Mouse (Mus musculus) spleen, adult 2 months (tissue): Measurements from ENCODE around the gene 1700034J05Rik.

Experiments
- CTCF ChIP-seq: fragments of 200-500 bp; IDR thresholded peaks from 2 replicates; pipeline ENCODE4 v1.5.1; 2011; ENCODE audit warnings: mild to moderate bottlenecking, inconsistent platforms; ENCODE audit not compliant: insufficient read depth, insufficient read length, insufficient replicate concordance; ENCODE audit errors: extremely low read depth
- POLR2A ChIP-seq: fragments of 200-500 bp; IDR thresholded peaks from 2 replicates; pipeline ENCODE4 v1.6.1; 2011; ENCODE audit warnings: low read depth, low read length, inconsistent platforms

DNA sequence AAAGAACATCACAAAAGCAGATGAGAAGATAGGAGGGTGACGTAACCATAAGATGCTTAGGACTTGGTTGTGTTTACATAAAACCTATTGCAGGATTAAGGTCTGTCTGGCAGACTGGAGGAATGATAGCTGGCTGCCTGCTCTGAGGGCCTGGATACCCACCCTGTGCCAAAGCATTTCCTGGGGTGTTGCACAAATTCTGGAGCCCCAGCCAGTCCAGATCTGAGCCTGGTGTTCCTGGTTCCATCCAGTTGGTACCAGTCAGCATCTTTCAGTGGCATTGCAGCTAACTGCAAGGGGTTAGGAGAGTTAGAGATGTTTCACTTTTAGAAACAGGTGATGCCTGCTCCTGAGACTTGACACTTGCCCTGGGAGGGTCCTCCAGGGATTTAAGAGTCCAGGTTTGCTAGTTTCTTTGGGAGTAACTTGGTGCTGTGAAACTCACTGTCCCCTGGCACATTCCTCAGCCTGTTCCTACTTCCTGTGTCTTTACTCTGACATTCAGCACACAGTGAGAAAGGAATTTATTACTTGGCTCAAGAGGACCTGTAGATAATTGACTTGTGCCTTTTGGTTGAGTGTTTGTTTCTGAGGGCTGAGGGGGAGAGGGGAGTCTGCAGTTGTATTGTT, 25.0 kb upstream of the 1700034J05Rik start:
- TF ChIP-seq CTCF: no peak
- no peak for TF ChIP-seq POLR2A
